Mouse (Mus musculus) midbrain, embryonic 11.5 days (tissue): ENCODE results near the gene Gsdma3. TPM values are rescaled to one million over a fixed set of nuclear protein-coding genes. Genes with fewer than 3 reads are reported as not detected.
"Not testable (repeated sequence)": the region's sequence is repeated elsewhere in the genome, so short reads cannot be mapped to it uniquely, and the experiment has no call there.

Experiments used
- ATAC-seq: fragments of 200-750 bp; cut with Nextera tagmentation; 2 replicates; pipeline ENCODE4 v1.8.0; 2017; ENCODE audit warnings: moderate TSS enrichment, moderate library complexity; ENCODE audit not compliant: low FRiP score
- DNase-seq: peaks from one replicate; pipeline ENCODE4 v3.0.0; 2015; ENCODE audit warnings: low spot score; ENCODE audit errors: missing footprints
- H3K27ac ChIP-seq: fragments of 300-500 bp; sonication (generic); 2 replicates; pipeline ENCODE4 v1.5.1; 2014; ENCODE audit warnings: low read depth, low read length
- H3K27me3 ChIP-seq: fragments of 300-500 bp; sonication (generic); 2 replicates; pipeline ENCODE4 v1.6.1; 2014; ENCODE audit warnings: mild to moderate bottlenecking, low read length, moderate library complexity, mixed read lengths; ENCODE audit not compliant: control insufficient read depth, insufficient read depth
- H3K36me3 ChIP-seq: fragments of 300-500 bp; sonication (generic); 2 replicates; pipeline ENCODE4 v1.6.1; 2014; ENCODE audit warnings: mild to moderate bottlenecking, low read length, moderate library complexity, mixed read lengths; ENCODE audit not compliant: control insufficient read depth, insufficient read depth
- H3K4me1 ChIP-seq: fragments of 300-500 bp; sonication (generic); 2 replicates; pipeline ENCODE4 v1.6.1; 2014; ENCODE audit warnings: low read length; ENCODE audit not compliant: control insufficient read depth, insufficient read depth
- H3K4me2 ChIP-seq: fragments of 300-500 bp; sonication (generic); 2 replicates; pipeline ENCODE4 v1.6.1; 2014; ENCODE audit warnings: mild to moderate bottlenecking, moderate library complexity
- H3K4me3 ChIP-seq: fragments of 300-500 bp; sonication (generic); 2 replicates; pipeline ENCODE4 v1.5.1; 2014; ENCODE audit warnings: low read depth, low read length
- H3K9ac ChIP-seq: fragments of 300-500 bp; sonication (generic); 2 replicates; pipeline ENCODE4 v1.6.1; 2014; ENCODE audit warnings: low read length
- H3K9me3 ChIP-seq: fragments of 300-500 bp; sonication (generic); 2 replicates; pipeline ENCODE4 v1.6.1; 2016; ENCODE audit warnings: low read length; ENCODE audit not compliant: control insufficient read depth
- WGBS: fragments of 180-500 bp; shearing (Covaris S2); extraction: QIAGEN DNeasy Blood & Tissue Kit; methylation state at CpG from one replicate; pipeline ENCODE4 v1.1.7; 2014; 5-methylcytosine and 5-hydroxymethylcytosine counted together
- polyA plus RNA-seq: library from polyadenylated mRNA; unstranded; fragments of >200 nt; fragmentation: Nextera tagmentation; extraction: Ambion mirVana; gene quantifications from 2 replicates; pipeline ENCODE4 v1.2.1, GENCODE M21; 2014

Gene Gsdma3
- polyA plus RNA-seq, 1 experiment from 2014 or later: not detected

- WGBS: 72% methylated on average over 3 of the region's 3 CpGs
- H3K27ac ChIP-seq: no peak overlapping the region
- no peak overlapping the region for H3K9ac ChIP-seq
- H3K36me3 ChIP-seq: no peaks in the 10 kb centered on the region
- H3K4me1 ChIP-seq: no peaks in the 10 kb centered on the region
- no peak for ATAC-seq
- no peak overlapping the region for H3K4me3 ChIP-seq
- no peak for DNase-seq
- no peaks in the 10 kb centered on the region for H3K27me3 ChIP-seq
- no peak overlapping the region for H3K4me2 ChIP-seq
- no peaks in the 10 kb centered on the region for H3K9me3 ChIP-seq
Observed at GRCm38 (mm10) chr11:98671284-98671815, 45.2 kb downstream of the Gsdma3 start.

- ATAC-seq (no peak), DNase-seq (no peak)
- H3K9ac ChIP-seq: no peak overlapping the region
- H3K4me2 ChIP-seq: no peak overlapping the region
- H3K27ac ChIP-seq: no peak overlapping the region
- no peaks in the 10 kb centered on the region for H3K4me1 ChIP-seq
- no peaks in the 10 kb centered on the region for H3K27me3 ChIP-seq
- H3K4me3 ChIP-seq: no peak overlapping the region
- WGBS: 60% methylated on average over 5 of the region's 5 CpGs
- H3K9me3 ChIP-seq: no peaks in the 10 kb centered on the region
- H3K36me3 ChIP-seq: no peaks in the 10 kb centered on the region
Observed at GRCm38 (mm10) chr11:98671857-98672256, 45.7 kb downstream of the Gsdma3 start.

GRCm38 (mm10) chr11:98672482-98672881, 46.3 kb downstream of the Gsdma3 start:
- H3K9me3 ChIP-seq: no peaks in the 10 kb centered on the region
- DNase-seq: no peak
- ATAC-seq: no peak
- H3K27me3 ChIP-seq: no peaks in the 10 kb centered on the region
- no peak overlapping the region for H3K4me3 ChIP-seq
- no peak overlapping the region for H3K27ac ChIP-seq
- H3K4me1 ChIP-seq: no peaks in the 10 kb centered on the region
- H3K4me2 ChIP-seq: no peak overlapping the region
- 92% methylated on average over 5 of the region's 5 CpGs for WGBS
- no peak overlapping the region for H3K9ac ChIP-seq
- H3K36me3 ChIP-seq: no peaks in the 10 kb centered on the region

GRCm38 (mm10) chr11:98673136-98673535, 47.0 kb downstream of the Gsdma3 start:
- ATAC-seq: peak; percentile 33; the same call in 1 of the 2 replicates
- WGBS: 6% methylated on average over 6 of the region's 7 CpGs
- DNase-seq: peak; percentile 90
- H3K27ac ChIP-seq, H3K4me3 ChIP-seq, H3K9me3 ChIP-seq, H3K27me3 ChIP-seq, H3K9ac ChIP-seq, H3K4me2 ChIP-seq, H3K4me1 ChIP-seq, H3K36me3 ChIP-seq: not testable (repeated sequence)

- H3K4me3 ChIP-seq: no peak overlapping the region
- WGBS: 47% methylated on average over 7 of the region's 7 CpGs
- no peak for ATAC-seq
- H3K36me3 ChIP-seq: no peaks in the 10 kb centered on the region
- no peaks in the 10 kb centered on the region for H3K27me3 ChIP-seq
- no peak overlapping the region for H3K4me2 ChIP-seq
- H3K27ac ChIP-seq: no peak overlapping the region
- H3K9me3 ChIP-seq: no peaks in the 10 kb centered on the region
- no peaks in the 10 kb centered on the region for H3K4me1 ChIP-seq
- no peak overlapping the region for H3K9ac ChIP-seq
- no peak for DNase-seq
Observed at GRCm38 (mm10) chr11:98675829-98676363, 49.7 kb downstream of the Gsdma3 start.

- ATAC-seq (no peak), DNase-seq (no peak)
- Histone ChIP-seq H3K27ac (no peak overlapping the region), H3K4me3 (no peak overlapping the region), H3K4me2 (no peak overlapping the region), H3K4me1 (peaks cover 8% of the 10 kb centered on the region), H3K9me3 (no peaks in the 10 kb centered on the region), H3K27me3 (no peaks in the 10 kb centered on the region), H3K9ac (no peak overlapping the region), H3K36me3 (no peaks in the 10 kb centered on the region)
- WGBS: 100% methylated on average over 1 of the region's 1 CpGs
Observed at GRCm38 (mm10) chr11:98680023-98680422, 53.9 kb downstream of the Gsdma3 start.

GRCm38 (mm10) chr11:98680595-98680994, 54.4 kb downstream of the Gsdma3 start:
- not testable (repeated sequence) for H3K4me1 ChIP-seq, H3K4me3 ChIP-seq, H3K4me2 ChIP-seq, DNase-seq, H3K9me3 ChIP-seq, ATAC-seq, H3K27ac ChIP-seq, H3K9ac ChIP-seq, H3K36me3 ChIP-seq, H3K27me3 ChIP-seq
- WGBS: 89% methylated on average over 4 of the region's 4 CpGs

GRCm38 (mm10) chr11:98681186-98681585, 55.0 kb downstream of the Gsdma3 start:
- Histone ChIP-seq H3K27me3 (no peaks in the 10 kb centered on the region), H3K4me2 (no peak overlapping the region), H3K4me1 (peaks cover 8% of the 10 kb centered on the region), H3K27ac (no peak overlapping the region), H3K9me3 (no peaks in the 10 kb centered on the region), H3K36me3 (0 out of 2 replicates have a peak, but pooled peaks cover 2% of the 10 kb centered on the region), H3K4me3 (no peak overlapping the region), H3K9ac (no peak overlapping the region)
- ATAC-seq: no peak
- no peak for DNase-seq
- 79% methylated on average over 4 of the region's 4 CpGs for WGBS

- DNase-seq (peak; percentile 100), ATAC-seq (peak; percentile 96)
- peaks cover 8% of the 10 kb centered on the region for H3K4me1 ChIP-seq
- WGBS: 5% methylated on average over 45 of the region's 45 CpGs
- H3K27ac ChIP-seq: peak within 1 kb of the TSS; percentile 59; the same call in 1 of the 2 replicates
- no peaks in the 10 kb centered on the region for H3K9me3 ChIP-seq
- H3K9ac ChIP-seq: peak within 1 kb of the TSS; percentile 99
- peak within 1 kb of the TSS; percentile 72 for H3K4me2 ChIP-seq
- H3K4me3 ChIP-seq: peak within 1 kb of the TSS; percentile 99
- peaks cover 6% of the 10 kb centered on the region for H3K36me3 ChIP-seq
- no peaks in the 10 kb centered on the region for H3K27me3 ChIP-seq
Observed at GRCm38 (mm10) chr11:98681786-98682745, 55.9 kb downstream of the Gsdma3 start, which contains the start of gene Psmd3. Psmd3 (plus strand) TSS chr11:98682554.
